8 mouse cellular contexts compared by ENCODE assay signal in the genomic region with DNA sequence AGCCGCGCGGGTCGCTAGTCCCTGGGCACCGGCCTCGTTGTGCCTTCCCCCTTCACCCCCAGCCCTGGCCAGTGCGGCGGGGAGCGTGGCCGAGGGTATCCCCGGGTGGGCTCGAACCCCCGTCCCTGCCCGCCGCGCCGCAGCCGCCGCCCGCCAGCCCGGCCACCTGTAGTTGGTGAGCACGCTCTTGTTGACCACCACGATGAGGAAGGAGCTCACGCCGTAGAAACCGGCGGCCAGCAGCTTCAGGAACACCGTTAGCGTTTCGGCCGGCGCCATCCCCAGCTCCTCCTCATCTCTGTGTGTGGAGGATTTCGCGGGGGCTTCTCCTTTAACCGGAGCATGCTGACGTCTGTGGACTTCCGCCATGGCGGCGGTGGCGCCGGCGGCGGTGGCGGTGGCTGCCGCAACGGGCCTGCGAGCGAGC. TPM values are rescaled to one million over a fixed set of nuclear protein-coding genes. Genes with fewer than 3 reads are reported as not detected.
DNase-seq lines count a peak whose midpoint lies in the region; ATAC-seq and TF ChIP-seq lines count a peak whose summit lies in the region.

No protein-coding gene starts in this region.

- no peaks in the 10 kb centered on the region for H3K9me3 ChIP-seq in hindbrain, postnatal 0 days (ENCODE audit: low read length)
- no peaks in the 10 kb centered on the region for H3K9me3 ChIP-seq in megakaryocyte, embryonic 14.5 days

- no peak for TF ChIP-seq CTCF in Patski (IDR thresholded peaks at IDR 0.05)
- TF ChIP-seq CTCF in gastrocnemius, adult 2 months (IDR thresholded peaks at IDR 0.05): no peak
- TF ChIP-seq CTCF in hindbrain, postnatal 0 days (IDR thresholded peaks at IDR 0.05; ENCODE audit: low read depth): no peak

- H3K27me3 ChIP-seq in Patski: no peaks in the 10 kb centered on the region
- H3K27me3 ChIP-seq in hindbrain, postnatal 0 days (ENCODE audit: insufficient read depth, low read length): no peaks in the 10 kb centered on the region
- no peaks in the 10 kb centered on the region for H3K27me3 ChIP-seq in megakaryocyte, embryonic 14.5 days (replicated peaks)

- H3K9ac ChIP-seq in hindbrain, postnatal 0 days (replicated peaks; ENCODE audit: low read length): peak overlapping the region; percentile 96

- peak overlapping the region; percentile 97 for H3K27ac ChIP-seq in gastrocnemius, adult 2 months
- peak overlapping the region; percentile 99 for H3K27ac ChIP-seq in hindbrain, postnatal 0 days

- peak; percentile 82 for ATAC-seq in Patski
- ATAC-seq in common myeloid progenitor, adult 5-6 weeks (replicated peaks; ENCODE audit: low read depth, poor library complexity, severe bottlenecking): peak; percentile 66
- peak; percentile 83 for ATAC-seq in hindbrain, postnatal 0 days

- CTCF ChIA-PET in Patski (lab: Charles Lee): no interaction called here

- in situ Hi-C loops in Patski (cut with MboI; ENCODE audit: low pct_unique_long_range_greater_than_20kb): no loop called here

- WGBS in hindbrain, postnatal 0 days: under 1% methylated on average over 48 of the region's 48 CpGs

- H3K4me2 ChIP-seq in hindbrain, postnatal 0 days (ENCODE audit: low read depth, low read length): peak overlapping the region; percentile 60

- no peaks in the 10 kb centered on the region; the same call in 1 of the 2 replicates for H3K4me1 ChIP-seq in hindbrain, postnatal 0 days (ENCODE audit: insufficient read depth, low read length)
- peaks cover 40% of the 10 kb centered on the region for H3K4me1 ChIP-seq in megakaryocyte, embryonic 14.5 days

- intact Hi-C loops in gastrocnemius, adult 2 months (cut with DNase I): loop anchor here (2.0 to 10.0 kb wide), 3 partner anchors 98 to 130 kb away; partner anchors contain the start of gene Oma1

- POLR2A ChIA-PET in Patski (lab: Charles Lee): interaction anchor here (1.0 to 1.4 kb wide), 2 partner anchors 93 to 99 kb away, joined by 3 to 4 read pairs; partner anchors contain the start of gene Oma1

- H3K36me3 ChIP-seq in hindbrain, postnatal 0 days (ENCODE audit: insufficient read depth, low read length): peaks cover 5% of the 10 kb centered on the region; the same call in 1 of the 2 replicates
- H3K36me3 ChIP-seq in megakaryocyte, embryonic 14.5 days (replicated peaks; ENCODE audit: low read length): peaks cover 29% of the 10 kb centered on the region

- DNase-seq in Patski (ENCODE audit: low read depth, low spot score): no peak
- peak; percentile 83 for DNase-seq in gastrocnemius, adult 2 months
- peak; percentile 79 for DNase-seq in hindbrain, postnatal 0 days (ENCODE audit: low spot score)
- peak; percentile 51 to 64 for DNase-seq in left cerebral cortex, adult 8-10 months (ENCODE audit: low spot score in 2 of 2)
- DNase-seq in right cerebral cortex, adult 2 months (ENCODE audit: low spot score in 2 of 2): peak; percentile 75 to 81
- DNase-seq in urinary bladder, postnatal 14 days (ENCODE audit: low spot score): peak; percentile 68

- peak overlapping the region; percentile 77 for H3K4me3 ChIP-seq in gastrocnemius, adult 2 months
- H3K4me3 ChIP-seq in hindbrain, postnatal 0 days (ENCODE audit: low read length): peak overlapping the region; percentile 50
- peak overlapping the region; percentile 98 for H3K4me3 ChIP-seq in megakaryocyte, embryonic 14.5 days (replicated peaks)

RNA-seq across cellular contexts. Expression of gene Slc35d1, which starts 0.5 kb away (rescaled TPM):
- 3.7 TPM for polyA plus RNA-seq in Patski (2021)
- 3.2 and 8.6 TPM in 2 replicates for total RNA-seq in common myeloid progenitor, adult 5-6 weeks (2017)
- total RNA-seq in gastrocnemius, adult 2 months (2021): 1 to 10 TPM; 4.6 to 6.3 TPM
- total RNA-seq in hindbrain, postnatal 0 days (2014; rRNA removed): 4.0 and 4.9 TPM in 2 replicates
- 5.1 and 6.1 TPM in 2 replicates for polyA plus RNA-seq in hindbrain, postnatal 0 days (2015; fragmentation: Nextera tagmentation; extraction: Ambion mirVana)
- total RNA-seq in left cerebral cortex, adult 8-10 months (2022): 10 to 100 TPM in 3 of 4 experiments, 1 to 10 TPM in 1; 8.5 to 10.8 (median 10.5) TPM
- 1.4 and 5.9 TPM in 2 replicates for polyA plus RNA-seq in megakaryocyte, embryonic 14.5 days (2012; ENCODE audit: insufficient read depth, low replicate concordance)
